Mouse (Mus musculus): ENCODE results near the gene Samd4b.

DNA sequence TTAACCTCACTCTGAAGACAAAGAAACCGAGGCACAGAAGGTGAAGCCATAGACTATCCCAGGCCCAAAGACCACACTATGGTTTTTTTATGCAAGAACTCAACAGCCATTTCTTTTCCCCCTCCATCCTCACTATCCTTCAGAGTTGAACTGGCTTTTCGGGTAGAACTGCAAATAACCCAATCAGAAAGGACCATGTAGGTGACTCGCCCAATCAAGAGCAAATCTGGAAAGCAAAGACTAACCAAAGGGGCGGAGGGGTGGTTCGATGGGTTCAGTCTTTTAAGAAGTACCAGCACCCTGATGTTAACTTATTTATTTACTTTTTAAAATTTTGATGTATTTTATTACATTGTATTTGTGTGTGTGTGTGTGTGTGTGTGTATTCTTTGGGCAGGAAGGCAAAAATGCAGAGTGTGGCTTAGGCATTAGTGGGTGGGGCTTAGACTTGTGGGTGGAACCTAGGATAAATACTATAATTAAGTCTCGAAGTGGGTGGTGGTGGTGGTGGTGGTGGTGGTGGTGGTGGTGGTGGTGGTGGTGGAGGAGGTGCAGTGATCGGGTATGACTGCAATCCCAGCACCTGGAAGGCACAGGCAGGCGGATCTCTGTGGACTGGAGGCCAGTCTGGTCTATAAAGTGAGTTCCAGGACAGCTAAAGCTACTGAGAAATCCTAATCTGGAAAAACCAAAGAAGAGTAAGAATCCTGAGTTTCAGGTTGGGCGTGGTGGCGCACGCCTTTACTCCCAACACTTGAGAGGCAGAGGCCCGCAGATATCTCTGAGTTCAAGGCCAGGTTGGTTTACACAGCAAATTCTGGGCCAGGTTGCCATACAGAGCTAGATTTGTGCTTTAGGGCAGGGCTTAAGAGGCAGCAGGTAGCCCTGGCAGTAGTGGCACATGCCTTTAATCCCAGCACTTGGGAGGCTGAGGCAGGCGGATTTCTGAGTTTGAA lies 149.8 kb downstream of the Samd4b start:
- no peak for TF ChIP-seq HCFC1 (IDR thresholded peaks at IDR 0.05; ENCODE audit: borderline replicate concordance, insufficient read depth, low read length)
- TF ChIP-seq ZC3H11A (IDR thresholded peaks at IDR 0.05; ENCODE audit: borderline replicate concordance, low read depth, low read length), result no peak
